Mouse (Mus musculus): ENCODE measurements around the gene Cd300e.

- TF ChIP-seq CTCF (IDR thresholded peaks at IDR 0.05) (no peak), POLR2A (IDR thresholded peaks at IDR 0.05; ENCODE audit: insufficient read depth, low read depth, low read length) (no peak), EP300 (IDR thresholded peaks at IDR 0.05; ENCODE audit: insufficient read depth, low read depth, low read length) (no peak)
Measured at GRCm38 (mm10) chr11:115099241-115099840, 37.4 kb upstream of the Cd300e start.

Measured in heart, adult 2 months (tissue).